Mouse (Mus musculus) gastrocnemius, adult 2 months (tissue): ENCODE measurements around the gene Uspl1. TPM values are rescaled to one million over a fixed set of nuclear protein-coding genes. Genes with fewer than 3 reads are reported as not detected.

Source experiments
- DNase-seq: peaks from one replicate; pipeline ENCODE4 v3.0.0; 2022
- H3K27ac ChIP-seq: fragments of 200-600 bp; 2 replicates; pipeline ENCODE4 v1.8.1; 2022; ENCODE audit warnings: mild to moderate bottlenecking
- H3K4me3 ChIP-seq: fragments of 200-600 bp; 2 replicates; pipeline ENCODE4 v1.8.1; 2022; ENCODE audit warnings: mild to moderate bottlenecking, moderate library complexity
- CTCF ChIP-seq: fragments of 200-600 bp; IDR thresholded peaks from 2 replicates; pipeline ENCODE4 v1.8.1; 2022; ENCODE audit warnings: antibody characterized with exemption, mild to moderate bottlenecking, moderate library complexity
- intact Hi-C: fragments of 180-260 bp; cut with DNase I; formaldehyde crosslinking; loops from one replicate; pipeline ENCODE4 v1.15.1; 2025
- total RNA-seq, 2 experiments: library from RNA; stranded (reverse); gene quantifications; 2 replicates each; pipeline ENCODE4 v1.2.3; 2021

Gene Uspl1
- total RNA-seq, 2 experiments from 2014 or later, result 29.8 to 32.6 TPM

DNA sequence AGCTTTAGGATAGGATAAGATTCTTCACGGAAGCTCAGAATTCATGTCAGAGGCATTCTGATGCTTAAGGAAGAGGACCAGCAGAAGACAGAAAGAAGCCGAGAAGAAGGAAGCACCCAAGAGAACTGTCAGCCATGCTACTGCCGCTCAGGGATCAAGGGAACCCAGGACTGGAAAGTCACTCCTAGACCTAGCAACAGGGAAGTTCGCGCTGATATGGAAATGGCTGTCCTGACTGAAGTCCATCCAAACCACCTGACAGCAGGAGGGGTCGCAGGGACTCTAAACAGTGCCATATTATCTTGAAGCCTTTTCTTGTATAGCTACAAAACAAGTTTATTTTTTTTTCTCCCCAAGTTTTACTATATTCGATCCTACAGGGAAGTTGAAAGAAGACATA, 9.6 kb upstream of the Uspl1 start:
- no peak for DNase-seq

DNA sequence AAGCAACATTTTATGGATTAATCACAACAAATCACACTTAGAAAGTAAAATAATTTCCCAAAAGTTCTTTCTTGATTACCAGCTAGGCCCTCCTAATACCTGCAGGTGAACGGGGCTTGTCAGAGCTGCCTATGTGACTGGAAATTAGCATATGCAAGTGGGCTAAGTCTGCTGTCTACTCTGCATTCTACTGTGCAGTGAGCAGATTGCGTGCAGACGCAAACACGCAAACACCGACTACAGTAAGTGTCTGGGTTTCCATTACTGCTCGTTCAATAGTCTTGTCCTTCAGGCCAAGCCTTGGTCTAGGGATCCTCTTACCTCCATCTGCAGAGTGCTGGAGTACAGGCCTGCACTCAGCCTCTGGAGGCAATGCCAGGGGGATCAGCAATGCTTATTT, 8.4 kb upstream of the Uspl1 start:
- intact Hi-C loops, result no loop called here
- TF ChIP-seq CTCF, result no peak
- peak overlapping the region; percentile 51 for H3K27ac ChIP-seq
- peak; percentile 48 for DNase-seq
- no peak overlapping the region for H3K4me3 ChIP-seq

More for the DNA sequence above, 9.6 kb upstream of the Uspl1 start:
- intact Hi-C loops, result no loop called here
- no peak overlapping the region for H3K27ac ChIP-seq
- no peak for TF ChIP-seq CTCF
- no peak overlapping the region for H3K4me3 ChIP-seq

DNA sequence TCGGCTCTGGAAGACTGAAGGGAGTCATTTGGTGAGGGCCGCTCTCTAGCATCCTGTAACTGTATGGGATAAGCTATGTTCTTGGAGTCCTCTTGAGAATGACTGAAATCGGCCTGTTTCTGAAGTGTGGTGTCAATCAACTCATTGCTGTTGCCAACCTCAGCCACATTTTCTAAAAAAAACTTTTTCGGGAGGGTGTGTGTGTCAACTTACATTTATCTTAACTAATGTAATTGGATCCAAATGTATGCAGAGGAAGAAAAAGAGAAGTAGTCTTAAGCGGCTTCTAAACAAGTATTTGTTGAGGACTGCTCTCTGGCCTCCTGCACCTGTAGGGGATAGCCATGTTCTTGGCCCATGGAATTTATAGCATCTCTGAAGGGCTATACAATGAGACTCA, 6.1 kb upstream of the Uspl1 start:
- intact Hi-C loops, result no loop called here
- TF ChIP-seq CTCF, result no peak
- no peak for DNase-seq

DNA sequence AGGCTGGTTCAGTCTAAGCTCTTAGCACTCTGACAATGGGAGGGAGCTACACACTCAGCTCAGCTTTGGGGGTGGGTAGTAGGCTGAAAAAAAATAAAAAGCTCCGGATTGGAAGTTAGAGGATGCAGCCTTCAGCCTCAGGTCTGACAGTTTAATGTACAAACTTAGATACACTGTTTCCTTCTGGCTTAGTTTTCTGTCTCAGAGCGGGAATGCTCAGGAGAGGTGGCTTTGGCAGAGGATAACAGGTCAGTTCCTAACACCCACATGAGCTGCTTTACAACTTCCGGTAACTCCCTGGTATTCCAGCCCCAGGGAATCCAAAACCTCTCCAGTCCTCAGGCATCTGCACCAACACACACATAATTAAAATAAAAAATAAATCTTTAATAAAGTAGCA, 4.3 kb upstream of the Uspl1 start:
- no peak overlapping the region for H3K27ac ChIP-seq
- no peak for TF ChIP-seq CTCF
- DNase-seq, result no peak
- no peak overlapping the region for H3K4me3 ChIP-seq
- intact Hi-C loops, result no loop called here

More for the DNA sequence above, 6.1 kb upstream of the Uspl1 start:
- Histone ChIP-seq H3K27ac (no peak overlapping the region), H3K4me3 (no peak overlapping the region)

DNA sequence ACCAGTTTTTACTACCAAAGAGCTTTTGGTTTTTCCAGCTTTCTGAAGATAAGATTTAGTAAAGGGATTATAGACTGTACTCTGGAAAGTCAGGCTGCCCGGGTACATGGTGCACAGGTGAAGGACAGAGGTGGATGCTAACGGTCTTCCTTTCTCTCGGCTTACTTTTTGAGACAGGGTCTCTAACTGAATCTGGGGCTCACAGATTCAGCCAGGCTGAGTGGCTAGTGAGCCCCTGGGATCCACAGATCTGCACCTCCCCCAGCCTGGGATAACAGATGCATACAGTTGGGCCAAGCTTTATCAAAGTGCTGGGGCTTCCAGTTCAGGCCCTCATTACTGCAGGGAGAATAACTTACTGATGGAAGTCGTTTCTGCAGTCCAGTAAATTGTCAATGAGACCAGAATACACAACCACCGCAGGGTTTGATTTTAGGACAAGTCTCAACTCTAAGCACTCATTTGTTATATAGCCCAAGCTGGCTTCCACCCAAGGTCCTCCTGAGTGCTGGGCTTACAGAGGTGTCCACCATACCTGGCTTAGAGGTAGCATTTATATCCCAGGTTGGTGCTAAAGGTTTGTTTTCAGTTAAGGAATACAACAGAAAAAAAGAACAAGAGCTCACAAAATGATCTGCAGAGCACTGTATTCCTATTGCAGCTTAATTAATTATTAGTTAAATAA, 1.8 kb upstream of the Uspl1 start:
- H3K27ac ChIP-seq, result peak overlapping the region; percentile 100
- TF ChIP-seq CTCF, result no peak
- DNase-seq, result no peak
- intact Hi-C loops, result loop anchor here (2.0 kb wide), 1 partner anchor 30 kb away; no protein-coding TSS in a partner anchor
- H3K4me3 ChIP-seq, result no peak overlapping the region

DNA sequence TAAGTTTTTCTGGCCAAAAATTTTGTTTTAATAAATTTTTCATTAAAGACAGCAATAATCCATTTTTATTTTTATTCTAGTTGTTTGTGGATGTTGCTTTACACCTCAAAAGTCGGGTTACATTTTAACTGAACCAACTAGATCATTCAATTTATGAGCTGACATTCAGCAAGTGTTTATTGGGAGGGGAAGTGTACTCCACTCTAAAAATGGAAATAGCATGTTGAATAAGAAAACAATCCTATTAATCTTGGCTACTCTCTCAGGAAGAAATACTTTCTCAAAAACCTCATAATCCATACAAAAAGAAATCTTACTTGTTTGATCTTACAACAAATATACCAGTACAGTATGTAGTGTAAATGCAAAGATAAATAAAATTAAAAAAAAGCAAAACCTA, 1.0 kb upstream of the Uspl1 start:
- Histone ChIP-seq H3K4me3 (peak overlapping the region; percentile 90), H3K27ac (peak overlapping the region; percentile 100)
- DNase-seq, result no peak
- no peak for TF ChIP-seq CTCF
- intact Hi-C loops, result loop anchor here (2.0 kb wide), 1 partner anchor 30 kb away; no protein-coding TSS in a partner anchor

DNA sequence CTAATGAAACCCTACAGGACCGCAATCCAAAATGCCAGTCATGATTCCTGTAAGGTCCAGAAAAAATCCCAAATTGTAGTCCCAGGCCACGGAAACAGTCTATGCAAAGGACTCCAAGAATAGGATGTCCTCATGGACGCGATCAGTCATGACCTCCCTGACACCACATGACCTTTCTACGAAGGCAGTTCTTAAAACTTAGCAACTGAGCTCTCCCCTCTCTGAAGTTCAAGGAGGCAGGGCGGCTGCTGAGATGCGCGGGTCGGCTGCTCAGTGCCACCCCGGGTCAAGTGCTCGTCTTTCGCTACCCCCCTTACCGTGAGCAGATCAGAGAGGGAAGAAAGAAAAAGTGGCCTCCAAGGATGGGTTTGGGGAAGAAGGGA, 438 bp upstream of the Uspl1 start:
- Histone ChIP-seq H3K27ac (peak overlapping the region; percentile 100), H3K4me3 (peak overlapping the region; percentile 90)
- intact Hi-C loops, result loop anchor here (1.0 to 2.0 kb wide), 3 partner anchors 31 to 133 kb away; no protein-coding TSS in a partner anchor
- no peak for TF ChIP-seq CTCF
- no peak for DNase-seq

DNA sequence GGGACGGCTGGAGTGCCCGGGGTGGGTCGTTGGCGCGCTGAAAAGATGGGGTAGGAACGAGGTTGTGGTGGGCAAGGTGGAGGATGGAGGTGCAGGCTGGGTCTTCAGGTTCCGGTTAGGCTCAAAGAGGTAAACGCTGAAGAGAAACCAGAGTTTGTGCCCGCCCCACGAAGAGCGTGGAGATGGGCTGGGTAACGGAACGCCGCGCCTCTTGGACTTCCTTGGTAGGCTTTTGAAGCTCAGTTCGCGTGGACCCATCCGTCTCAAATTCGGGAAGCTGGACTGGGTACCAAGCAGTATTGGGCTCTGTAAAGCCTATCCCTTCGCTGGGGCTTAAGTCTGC, 665 bp downstream of the Uspl1 start:
- peak overlapping the region; percentile 96 for H3K4me3 ChIP-seq
- no peak for TF ChIP-seq CTCF
- intact Hi-C loops, result loop anchor here (1.0 to 2.0 kb wide), 2 partner anchors 44 to 134 kb away; no protein-coding TSS in a partner anchor
- peak; percentile 64 for DNase-seq
- peak overlapping the region; percentile 95 for H3K27ac ChIP-seq

DNA sequence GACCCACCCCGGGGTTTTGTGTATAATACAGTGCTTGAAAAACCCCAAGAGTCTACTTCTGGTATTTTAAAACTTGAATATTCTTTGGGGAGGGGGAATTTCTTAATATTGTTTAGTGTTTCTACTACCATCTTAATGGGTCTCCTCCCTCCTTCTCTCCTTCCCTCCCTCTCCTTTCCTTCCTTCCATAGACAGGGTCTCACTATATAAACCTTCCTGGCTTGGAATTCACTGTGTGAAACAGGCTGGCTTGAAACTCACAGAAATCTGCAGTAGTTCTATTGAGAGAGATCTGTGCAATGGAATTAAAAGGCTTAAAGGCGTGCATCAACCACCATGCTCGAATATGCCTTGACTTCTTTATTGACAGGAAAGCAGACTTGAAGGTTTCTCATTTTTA, 1.7 kb downstream of the Uspl1 start:
- DNase-seq, result no peak
- intact Hi-C loops, result loop anchor here (2.0 kb wide), 1 partner anchor 135 kb away; no protein-coding TSS in a partner anchor
- peak overlapping the region; percentile 96 for H3K4me3 ChIP-seq
- no peak for TF ChIP-seq CTCF
- H3K27ac ChIP-seq, result peak overlapping the region; percentile 95; the same call in 1 of the 2 replicates

DNA sequence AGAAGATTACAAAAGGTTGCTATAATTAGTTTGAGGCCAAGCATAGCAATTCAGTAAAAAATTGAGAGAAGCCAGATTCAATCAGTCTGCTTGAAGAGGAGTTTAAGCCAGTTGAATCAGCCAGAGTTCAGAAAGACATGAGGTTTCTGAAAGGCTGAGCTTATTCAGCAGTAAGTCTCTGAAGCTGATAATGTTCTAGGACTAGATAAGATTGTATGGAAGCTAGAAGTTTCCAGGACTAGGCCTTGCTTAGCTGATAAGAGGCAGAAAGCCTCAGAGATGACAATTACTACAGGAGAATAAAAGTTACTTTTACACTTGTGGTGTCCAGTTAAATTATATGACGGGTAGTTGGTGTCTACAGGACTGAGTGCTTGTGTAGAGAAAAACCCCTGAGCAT, 6.0 kb downstream of the Uspl1 start:
- DNase-seq, result no peak
- intact Hi-C loops, result no loop called here
- no peak overlapping the region for H3K4me3 ChIP-seq
- TF ChIP-seq CTCF, result no peak
- no peak overlapping the region for H3K27ac ChIP-seq

DNA sequence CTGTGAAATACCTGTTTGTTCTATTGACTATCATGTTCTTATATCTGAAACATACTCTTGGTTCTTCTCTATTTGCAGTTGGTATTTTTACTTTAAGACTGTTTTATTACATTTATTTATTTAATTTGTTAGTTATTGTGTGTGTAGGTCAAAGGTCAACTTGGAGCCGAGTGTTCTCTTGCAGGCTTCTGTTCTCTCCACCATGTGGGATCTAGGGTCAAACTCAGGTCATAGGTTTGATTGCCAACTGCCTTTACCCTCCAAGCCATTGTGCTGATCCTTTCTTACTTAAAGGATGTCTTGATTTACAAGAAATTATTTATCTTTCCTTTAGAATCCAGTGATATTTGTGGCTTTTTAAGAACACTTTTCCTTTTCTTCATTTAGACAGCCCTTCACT, 12.5 kb downstream of the Uspl1 start:
- Histone ChIP-seq H3K4me3 (no peak overlapping the region), H3K27ac (peak overlapping the region; percentile 57; the same call in 1 of the 2 replicates)
- TF ChIP-seq CTCF, result no peak
- intact Hi-C loops, result no loop called here
- DNase-seq, result no peak

DNA sequence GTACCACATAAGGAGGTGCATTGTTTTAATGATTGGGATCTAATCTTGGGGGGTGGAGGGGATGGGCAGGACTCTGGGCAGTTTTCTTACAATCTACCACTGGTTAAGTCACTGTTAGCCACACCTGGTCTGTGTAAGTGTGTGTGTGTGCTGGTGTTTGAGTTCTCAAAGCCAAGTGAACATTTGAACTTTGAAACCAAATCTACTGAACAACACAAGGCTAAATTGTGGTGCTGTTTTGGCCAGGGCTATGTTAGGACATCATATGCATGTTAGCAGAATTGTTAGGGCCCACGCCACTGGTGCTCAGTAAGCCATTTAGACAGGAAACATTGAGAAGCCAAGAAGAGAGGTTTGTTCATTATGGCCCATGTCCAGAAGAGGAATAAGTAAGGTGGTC, 14.6 kb downstream of the Uspl1 start:
- Histone ChIP-seq H3K27ac (no peak overlapping the region), H3K4me3 (no peak overlapping the region)
- no peak for DNase-seq
- TF ChIP-seq CTCF, result no peak
- intact Hi-C loops, result no loop called here

DNA sequence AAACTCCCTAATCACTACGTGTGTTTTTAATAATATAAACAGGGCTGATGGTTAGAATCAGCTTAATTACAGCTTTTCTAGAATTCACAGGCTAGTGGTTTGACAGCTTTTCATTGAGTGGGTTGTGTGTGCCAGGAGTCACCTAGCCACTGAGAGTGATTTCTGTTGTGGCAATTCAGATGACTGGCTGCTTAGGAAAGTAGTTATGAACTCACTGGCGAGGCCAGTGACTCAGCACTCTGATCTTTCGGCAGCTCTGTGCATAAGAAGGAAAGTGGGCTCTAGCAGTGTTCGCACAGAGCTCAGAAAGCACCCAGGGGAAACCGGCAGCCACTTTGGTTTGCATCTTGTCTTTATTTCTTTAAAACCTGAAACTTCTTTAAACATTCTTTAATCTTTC, 18.8 kb downstream of the Uspl1 start:
- intact Hi-C loops, result no loop called here
- TF ChIP-seq CTCF, result no peak

More for the DNA sequence above, 18.8 kb downstream of the Uspl1 start:
- peak overlapping the region; percentile 87 for H3K27ac ChIP-seq
- H3K4me3 ChIP-seq, result peak overlapping the region; percentile 44
- DNase-seq, result peak; percentile 47
